32 mouse cellular contexts compared by ENCODE assay signal in the genomic region with DNA sequence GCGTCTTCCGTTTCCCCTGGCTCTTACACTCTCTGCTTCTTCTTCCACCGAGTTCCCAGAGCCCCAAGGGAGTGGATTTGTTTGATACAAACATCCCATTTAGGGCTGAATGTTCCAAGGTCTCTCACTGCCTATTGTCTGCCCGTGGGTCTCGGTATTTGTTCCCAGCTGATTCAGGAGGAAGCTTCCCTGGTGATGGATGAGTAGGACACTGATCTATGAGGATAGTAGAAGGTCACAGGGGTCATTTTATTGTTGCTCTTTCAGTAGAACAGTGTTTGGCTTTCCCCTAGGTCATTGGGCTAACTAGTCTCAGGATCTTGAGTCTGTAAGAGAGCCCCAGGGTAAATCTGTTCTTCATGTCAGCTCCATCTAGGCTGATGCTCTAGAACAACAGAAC.
"Had no signal": no experiment of that assay in that cellular context is flagged by ENCODE, and none has a peak within 500 bp of the region (broad histone marks: within the 10 kb centered on the region; RNA-seq: fewer than 3 reads in every experiment).

No protein-coding gene starts in this region.

- DNase-seq: left cerebral cortex, postnatal 4 days; liver; liver, embryonic 13.5 days; liver, postnatal 0 days; lung, adult 18-20 months; lung, adult 2 months; lung, embryonic 14.5 days; lung, postnatal 10 days; lung, postnatal 14 days; lung, postnatal 36 days; lung, postnatal 4 days; midbrain, embryonic 14.5 days had no signal

- H3K9ac ChIP-seq: limb, embryonic 12.5 days; limb, embryonic 13.5 days; limb, embryonic 15.5 days; liver, embryonic 12.5 days; liver, embryonic 13.5 days; liver, embryonic 14.5 days; liver, embryonic 15.5 days; liver, postnatal 0 days; lung, embryonic 14.5 days; lung, embryonic 15.5 days; midbrain, embryonic 12.5 days; midbrain, embryonic 13.5 days; midbrain, embryonic 15.5 days; neural tube, embryonic 12.5 days had no signal

- H3K4me2 ChIP-seq: limb, embryonic 12.5 days; limb, embryonic 13.5 days; limb, embryonic 15.5 days; liver, embryonic 11.5 days; liver, embryonic 12.5 days; liver, embryonic 13.5 days; liver, embryonic 15.5 days; lung, embryonic 14.5 days; lung, embryonic 15.5 days; midbrain, embryonic 11.5 days; midbrain, embryonic 12.5 days; midbrain, embryonic 13.5 days; midbrain, embryonic 15.5 days; neural tube, embryonic 12.5 days had no signal

- H3K36me3 ChIP-seq: limb, embryonic 10.5 days; limb, embryonic 12.5 days; limb, embryonic 13.5 days; limb, embryonic 15.5 days; liver, embryonic 12.5 days; liver, embryonic 13.5 days; liver, embryonic 15.5 days; lung, embryonic 15.5 days; midbrain, embryonic 10.5 days; midbrain, embryonic 12.5 days; midbrain, embryonic 13.5 days; midbrain, embryonic 15.5 days; neural tube, embryonic 12.5 days had no signal

- H3K4me3 ChIP-seq: limb, embryonic 10.5 days; limb, embryonic 12.5 days; limb, embryonic 13.5 days; limb, embryonic 15.5 days; liver, embryonic 12.5 days; liver, embryonic 13.5 days; liver, embryonic 15.5 days; lung, embryonic 15.5 days; megakaryocyte, embryonic 14.5 days; midbrain, embryonic 10.5 days; midbrain, embryonic 12.5 days; midbrain, embryonic 13.5 days; midbrain, embryonic 15.5 days; myocyte; neural tube, embryonic 12.5 days had no signal

- ATAC-seq: liver, embryonic 12.5 days; liver, postnatal 0 days; lung, postnatal 0 days; midbrain, embryonic 13.5 days; midbrain, embryonic 15.5 days; midbrain, embryonic 16.5 days had no signal

- H3K27me3 ChIP-seq: limb, embryonic 15.5 days; liver, embryonic 12.5 days; liver, embryonic 13.5 days; lung, embryonic 15.5 days; midbrain, embryonic 12.5 days; midbrain, embryonic 13.5 days; midbrain, embryonic 15.5 days; neural tube, embryonic 12.5 days had no signal

- H3K4me1 ChIP-seq: limb, embryonic 10.5 days; limb, embryonic 12.5 days; limb, embryonic 13.5 days; liver, embryonic 12.5 days; liver, embryonic 15.5 days; neural tube, embryonic 12.5 days had no signal

- H3K9me3 ChIP-seq: limb, embryonic 10.5 days; limb, embryonic 12.5 days; limb, embryonic 13.5 days; limb, embryonic 15.5 days; liver, embryonic 12.5 days; liver, embryonic 13.5 days; liver, embryonic 15.5 days; lung, embryonic 15.5 days; megakaryocyte, embryonic 14.5 days; midbrain, embryonic 15.5 days; neural tube, embryonic 12.5 days had no signal

- H3K27ac ChIP-seq: limb, embryonic 10.5 days; limb, embryonic 12.5 days; limb, embryonic 13.5 days; limb, embryonic 15.5 days; liver, embryonic 12.5 days; liver, embryonic 13.5 days; liver, embryonic 14.5 days; liver, embryonic 15.5 days; lung, embryonic 15.5 days; macrophage; midbrain, embryonic 10.5 days; midbrain, embryonic 12.5 days; midbrain, embryonic 13.5 days; midbrain, embryonic 15.5 days; neural tube, embryonic 12.5 days had no signal
